Mouse (Mus musculus) embryonic facial prominence, embryonic 11.5 days (tissue): Measurements from ENCODE around the gene Anapc1. TPM values are rescaled to one million over a fixed set of nuclear protein-coding genes. Genes with fewer than 3 reads are reported as not detected.
A peak's percentile ranks its signal among the peaks of the same experiment; 100 is the strongest.

ENCODE experiments used
- ATAC-seq: fragments of 200-750 bp; cut with Nextera tagmentation; replicated peaks from 2 replicates; pipeline ENCODE4 v1.8.0; 2017; ENCODE audit warnings: low read depth; ENCODE audit not compliant: insufficient number of reproducible peaks, low FRiP score, low TSS enrichment
- DNase-seq: peaks from one replicate; pipeline ENCODE4 v3.0.0-alpha.2; 2015; ENCODE audit warnings: low spot score
- H3K27ac ChIP-seq: fragments of 300-500 bp; sonication (generic); replicated peaks from 2 replicates; pipeline ENCODE4 v1.5.1; 2014; ENCODE audit warnings: mild to moderate bottlenecking, low read depth, low read length, control low read depth
- H3K27me3 ChIP-seq: fragments of 300-500 bp; sonication (generic); 2 replicates; pipeline ENCODE4 v1.6.1; 2014; ENCODE audit warnings: mild to moderate bottlenecking, low read length, moderate library complexity, mixed read lengths; ENCODE audit not compliant: control insufficient read depth, insufficient read depth
- H3K36me3 ChIP-seq: fragments of 300-500 bp; sonication (generic); replicated peaks from 2 replicates; pipeline ENCODE4 v1.6.1; 2014; ENCODE audit warnings: low read depth, mild to moderate bottlenecking, low read length, moderate library complexity, mixed read lengths; ENCODE audit not compliant: control insufficient read depth, insufficient read depth
- H3K4me1 ChIP-seq: fragments of 300-500 bp; sonication (generic); 2 replicates; pipeline ENCODE4 v1.6.1; 2014; ENCODE audit warnings: low read length, mixed read lengths; ENCODE audit not compliant: control insufficient read depth, insufficient read depth
- H3K4me2 ChIP-seq: fragments of 300-500 bp; sonication (generic); 2 replicates; pipeline ENCODE4 v1.6.1; 2014; ENCODE audit warnings: low read depth, mild to moderate bottlenecking, control low read depth, low read length, moderate library complexity
- H3K4me3 ChIP-seq: fragments of 300-500 bp; sonication (generic); 2 replicates; pipeline ENCODE4 v1.5.1; 2014; ENCODE audit warnings: low read depth, low read length, control low read depth
- H3K9ac ChIP-seq: fragments of 300-500 bp; sonication (generic); replicated peaks from 2 replicates; pipeline ENCODE4 v1.6.1; 2014; ENCODE audit warnings: mild to moderate bottlenecking, control low read depth, low read length
- H3K9me3 ChIP-seq: fragments of 300-500 bp; sonication (generic); replicated peaks from 2 replicates; pipeline ENCODE4 v1.6.1; 2016; ENCODE audit warnings: mild to moderate bottlenecking, low read length, inconsistent platforms, mixed read lengths; ENCODE audit not compliant: control insufficient read depth
- WGBS: fragments of 180-500 bp; shearing (Covaris S2); extraction: QIAGEN DNeasy Blood & Tissue Kit; methylation state at CpG from one replicate; pipeline ENCODE4 v1.1.7; 2014; 5-methylcytosine and 5-hydroxymethylcytosine counted together
- polyA plus RNA-seq: library from polyadenylated mRNA; unstranded; fragments of >200 nt; fragmentation: Nextera tagmentation; extraction: Ambion mirVana; gene quantifications from 2 replicates; pipeline ENCODE4 v1.2.1, GENCODE M21; 2014

Anapc1 gene
- 90.4 and 90.7 TPM in 2 replicates for polyA plus RNA-seq

DNA sequence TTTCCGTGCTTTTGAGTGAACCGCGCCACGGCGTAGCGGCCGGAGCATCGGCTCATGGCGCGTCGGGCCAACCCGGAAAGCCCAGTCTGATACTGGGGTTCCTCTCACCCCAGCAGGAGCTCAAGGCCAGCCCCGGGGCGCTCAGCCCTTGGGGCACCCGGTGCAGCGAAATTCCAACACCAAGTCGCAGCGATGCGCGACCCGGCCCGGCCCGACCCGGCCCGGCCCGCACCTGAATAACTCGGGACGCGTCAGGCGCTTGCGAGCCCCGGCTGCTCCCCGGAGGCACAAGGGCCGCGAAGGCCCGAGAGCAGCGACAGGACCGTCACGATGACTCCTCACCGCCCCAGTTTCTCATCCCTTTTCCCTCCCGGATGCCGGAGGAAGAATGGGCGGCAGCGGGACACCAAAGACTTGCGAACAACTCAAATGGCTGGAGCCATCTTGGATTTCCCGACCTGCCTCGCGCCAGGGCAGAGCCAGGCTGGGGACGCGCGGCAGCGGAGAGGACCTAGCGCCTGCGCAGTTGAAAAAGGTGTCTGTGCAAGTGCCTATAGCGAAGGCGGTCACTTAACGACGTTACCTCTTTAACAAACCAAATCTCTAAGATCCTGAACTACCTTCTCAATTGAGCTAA lies at the start of gene Anapc1:
Gene Anapc1, minus strand, starts transcription at position 471 of the 637 bp plus-strand sequence.
- peak; percentile 96 for ATAC-seq
- peak within 1 kb of the TSS; percentile 97 for H3K9ac ChIP-seq
- WGBS: under 1% methylated on average over 58 of the region's 58 CpGs
- H3K27me3 ChIP-seq: no peaks in the 10 kb centered on the region
- H3K4me2 ChIP-seq: peak within 1 kb of the TSS; percentile 55
- DNase-seq: peak; percentile 93
- H3K4me1 ChIP-seq: no peaks in the 10 kb centered on the region
- H3K36me3 ChIP-seq: peaks cover 2% of the 10 kb centered on the region; the same call in 1 of the 2 replicates
- H3K4me3 ChIP-seq: peak within 1 kb of the TSS; percentile 90
- peak within 1 kb of the TSS; percentile 60 for H3K27ac ChIP-seq
- H3K9me3 ChIP-seq: no peaks in the 10 kb centered on the region

DNA sequence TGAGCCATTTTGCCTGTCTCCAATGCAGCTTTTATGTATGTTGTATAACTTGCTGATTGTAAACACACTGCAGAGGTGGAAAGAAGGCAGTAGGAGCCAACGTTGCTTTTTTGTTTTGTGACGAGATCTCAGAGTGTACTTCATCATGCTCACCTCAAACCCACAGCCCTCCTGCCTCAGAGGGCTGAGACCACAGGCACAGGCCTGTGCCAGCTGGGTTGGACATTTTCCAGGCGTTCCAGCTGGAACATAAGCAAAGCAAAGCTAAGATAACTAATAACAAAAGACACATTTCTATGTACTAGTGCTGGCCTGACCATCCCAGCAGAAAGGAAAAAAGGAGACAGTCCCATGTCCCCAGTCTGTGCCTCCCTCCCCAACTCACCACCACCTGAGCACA lies 47.9 kb upstream of the Anapc1 start:
- Histone ChIP-seq H3K9me3 (no peaks in the 10 kb centered on the region), H3K4me1 (no peaks in the 10 kb centered on the region), H3K36me3 (no peaks in the 10 kb centered on the region), H3K27ac (no peak overlapping the region), H3K27me3 (no peaks in the 10 kb centered on the region), H3K4me2 (no peak overlapping the region), H3K9ac (no peak overlapping the region), H3K4me3 (no peak overlapping the region)
- DNase-seq: no peak
- WGBS: 68% methylated on average over 3 of the region's 3 CpGs
- ATAC-seq: no peak

DNA sequence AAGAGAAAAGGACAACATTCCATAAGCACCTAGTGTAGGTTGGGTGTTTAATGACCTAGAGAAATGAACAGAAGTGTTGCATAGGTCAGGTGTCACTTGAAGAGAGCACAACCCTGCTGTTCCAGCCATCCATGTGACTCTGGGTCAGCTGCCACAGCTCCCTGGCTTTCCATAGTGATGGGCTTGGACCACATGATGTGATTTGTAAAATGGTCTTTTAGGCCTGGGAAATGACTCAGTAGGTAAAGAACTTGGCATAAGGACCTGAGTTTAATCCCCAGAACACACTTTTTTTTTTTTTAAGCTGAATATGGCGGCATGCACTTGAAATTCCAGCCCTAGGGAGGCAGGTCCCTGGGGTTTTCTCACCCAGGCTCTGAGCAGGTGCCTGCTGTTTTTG lies 44.8 kb upstream of the Anapc1 start:
- WGBS: 83% methylated on average over 1 of the region's 1 CpGs
- Histone ChIP-seq H3K4me3 (no peak overlapping the region), H3K36me3 (no peaks in the 10 kb centered on the region), H3K9ac (no peak overlapping the region), H3K4me2 (no peak overlapping the region), H3K4me1 (no peaks in the 10 kb centered on the region), H3K9me3 (no peaks in the 10 kb centered on the region), H3K27me3 (no peaks in the 10 kb centered on the region), H3K27ac (no peak overlapping the region)
- DNase-seq (no peak), ATAC-seq (no peak)

DNA sequence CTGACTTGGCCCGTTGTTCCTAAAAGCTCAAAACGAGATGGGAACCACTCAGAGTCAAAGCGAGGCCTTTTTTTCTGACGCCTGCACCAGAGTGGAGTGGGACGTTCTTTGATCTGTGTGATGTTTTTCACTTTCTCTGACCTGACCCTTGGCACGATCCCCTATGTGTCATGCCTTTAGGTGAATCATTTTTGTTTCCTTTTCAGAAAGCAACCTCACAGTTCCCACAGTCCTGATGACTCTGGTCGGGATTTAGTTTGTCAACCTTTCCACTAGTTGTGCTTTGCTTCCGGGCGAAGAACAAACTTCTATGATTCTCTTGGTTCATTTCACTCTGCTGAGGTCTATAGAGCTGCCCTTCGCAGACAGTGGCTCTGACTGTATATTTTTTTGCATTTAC lies 44.3 kb upstream of the Anapc1 start:
- H3K4me2 ChIP-seq: no peak overlapping the region
- ATAC-seq (no peak), DNase-seq (no peak)
- no peaks in the 10 kb centered on the region for H3K4me1 ChIP-seq
- no peaks in the 10 kb centered on the region for H3K27me3 ChIP-seq
- H3K9me3 ChIP-seq: no peaks in the 10 kb centered on the region
- H3K36me3 ChIP-seq: no peaks in the 10 kb centered on the region
- no peak overlapping the region for H3K4me3 ChIP-seq
- 77% methylated on average over 10 of the region's 10 CpGs for WGBS
- no peak overlapping the region for H3K27ac ChIP-seq
- H3K9ac ChIP-seq: no peak overlapping the region

DNA sequence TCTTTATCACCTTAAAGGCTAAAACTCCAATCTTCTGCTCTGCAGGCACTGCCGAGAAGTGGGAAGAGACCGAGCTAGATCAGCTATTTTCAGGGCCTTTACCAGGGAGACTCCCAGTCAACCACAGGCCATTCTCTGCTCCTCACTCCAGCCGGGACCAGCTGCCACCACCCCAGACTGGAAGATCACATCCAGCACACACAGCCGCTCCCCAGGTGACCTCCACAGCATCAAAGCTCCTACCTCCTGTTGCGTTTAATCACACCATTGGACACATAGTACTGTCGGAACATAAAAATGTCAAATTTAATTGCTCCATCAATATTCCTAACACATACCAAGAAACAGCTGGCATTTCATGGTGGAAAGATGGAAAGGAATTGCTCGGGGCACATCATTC lies 42.0 kb upstream of the Anapc1 start:
- 86% methylated on average over 7 of the region's 7 CpGs for WGBS
- H3K4me3 ChIP-seq: no peak overlapping the region

DNA sequence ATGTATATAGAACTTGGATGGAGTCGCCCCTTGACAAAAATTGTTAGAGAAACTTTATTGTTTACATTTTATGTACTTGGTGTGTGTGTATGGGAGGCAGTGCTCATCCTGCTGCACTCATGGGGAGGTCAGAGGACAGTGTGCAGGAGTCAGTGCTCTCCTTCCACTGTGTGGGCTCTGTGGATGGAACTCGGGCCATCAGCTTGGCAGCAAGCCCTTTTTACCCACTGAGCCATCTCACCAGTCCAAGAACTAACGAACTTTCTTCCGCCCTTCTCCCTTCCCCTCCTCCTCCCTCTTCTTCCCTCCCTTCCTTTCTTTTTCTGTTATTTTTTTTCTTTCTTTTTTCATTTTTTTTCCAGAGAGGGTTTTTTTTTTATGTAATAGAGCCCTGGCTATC lies 40.9 kb upstream of the Anapc1 start:
- DNase-seq: no peak
- Histone ChIP-seq H3K9ac (no peak overlapping the region), H3K27ac (no peak overlapping the region), H3K4me3 (no peak overlapping the region), H3K4me1 (no peaks in the 10 kb centered on the region), H3K4me2 (no peak overlapping the region), H3K36me3 (no peaks in the 10 kb centered on the region), H3K27me3 (no peaks in the 10 kb centered on the region), H3K9me3 (no peaks in the 10 kb centered on the region)
- ATAC-seq: no peak
- WGBS: 86% methylated on average over 4 of the region's 4 CpGs

More for the DNA sequence above, 42.0 kb upstream of the Anapc1 start:
- Histone ChIP-seq H3K9ac (no peak overlapping the region), H3K4me2 (no peak overlapping the region), H3K36me3 (no peaks in the 10 kb centered on the region), H3K4me1 (no peaks in the 10 kb centered on the region), H3K9me3 (no peaks in the 10 kb centered on the region), H3K27ac (no peak overlapping the region), H3K27me3 (no peaks in the 10 kb centered on the region)
- no peak for ATAC-seq
- no peak for DNase-seq

DNA sequence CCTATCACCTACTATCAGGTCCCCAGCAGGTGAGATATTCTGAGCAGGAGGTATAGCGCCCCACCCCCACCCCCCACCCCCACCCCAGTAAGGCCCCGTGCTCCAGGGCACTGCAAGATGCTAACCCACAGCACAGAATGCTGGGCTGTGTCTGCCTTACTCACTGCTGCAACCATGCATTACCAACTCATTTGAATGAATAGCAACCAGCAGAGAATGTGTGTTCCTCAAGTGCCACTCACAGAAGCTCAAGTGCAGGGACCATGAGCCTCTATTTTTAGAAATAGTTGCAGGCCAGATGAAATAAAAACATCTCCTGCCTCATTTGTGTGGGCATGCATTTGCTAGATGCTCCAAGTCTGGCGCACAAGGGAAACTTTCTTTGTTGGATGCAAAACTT lies 40.4 kb upstream of the Anapc1 start:
- H3K4me2 ChIP-seq: no peak overlapping the region

DNA sequence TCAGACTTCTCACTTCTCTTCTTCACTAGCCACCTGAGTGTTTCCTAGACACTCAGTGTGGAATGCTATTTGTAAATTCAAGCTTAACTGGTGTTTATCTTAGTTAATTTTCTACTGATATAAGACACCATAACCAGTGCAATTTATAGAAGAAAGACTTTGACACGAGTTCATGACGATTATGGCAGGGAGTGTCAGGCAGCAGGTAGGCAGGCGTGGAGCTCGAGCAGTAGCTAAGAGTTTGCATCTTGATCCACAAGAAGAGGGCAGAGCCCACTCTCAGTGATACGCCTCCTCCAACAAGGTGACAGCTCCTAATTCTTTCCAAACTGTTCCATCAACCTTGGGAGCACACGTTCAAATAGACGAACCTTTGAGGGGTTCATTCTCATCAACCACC lies 39.4 kb upstream of the Anapc1 start:
- Histone ChIP-seq H3K36me3 (no peaks in the 10 kb centered on the region), H3K9me3 (no peaks in the 10 kb centered on the region), H3K4me2 (no peak overlapping the region), H3K4me3 (no peak overlapping the region), H3K9ac (no peak overlapping the region), H3K27ac (no peak overlapping the region), H3K4me1 (no peaks in the 10 kb centered on the region), H3K27me3 (no peaks in the 10 kb centered on the region)
- 71% methylated on average over 7 of the region's 7 CpGs for WGBS
- DNase-seq (no peak), ATAC-seq (no peak)

More for the DNA sequence above, 40.4 kb upstream of the Anapc1 start:
- no peaks in the 10 kb centered on the region for H3K36me3 ChIP-seq
- H3K4me3 ChIP-seq: no peak overlapping the region
- no peaks in the 10 kb centered on the region for H3K9me3 ChIP-seq
- H3K9ac ChIP-seq: no peak overlapping the region
- no peak overlapping the region for H3K27ac ChIP-seq
- H3K4me1 ChIP-seq: no peaks in the 10 kb centered on the region
- ATAC-seq: no peak
- 40% methylated on average over 3 of the region's 3 CpGs for WGBS
- DNase-seq: no peak
- no peaks in the 10 kb centered on the region for H3K27me3 ChIP-seq
